Mouse (Mus musculus) heart, adult 2 months (tissue): ENCODE data around the gene Lpin2.

ENCODE experiments used
- CTCF ChIP-seq: fragments of 200-600 bp; IDR thresholded peaks from 2 replicates; pipeline ENCODE4 v1.8.1; 2022; ENCODE audit warnings: antibody characterized with exemption, mild to moderate bottlenecking, moderate library complexity
- EP300 ChIP-seq: fragments of 200-500 bp; IDR thresholded peaks from 2 replicates; pipeline ENCODE4 v1.6.1; 2011; ENCODE audit warnings: low read depth, low read length, control low read depth; ENCODE audit not compliant: insufficient read depth

DNA sequence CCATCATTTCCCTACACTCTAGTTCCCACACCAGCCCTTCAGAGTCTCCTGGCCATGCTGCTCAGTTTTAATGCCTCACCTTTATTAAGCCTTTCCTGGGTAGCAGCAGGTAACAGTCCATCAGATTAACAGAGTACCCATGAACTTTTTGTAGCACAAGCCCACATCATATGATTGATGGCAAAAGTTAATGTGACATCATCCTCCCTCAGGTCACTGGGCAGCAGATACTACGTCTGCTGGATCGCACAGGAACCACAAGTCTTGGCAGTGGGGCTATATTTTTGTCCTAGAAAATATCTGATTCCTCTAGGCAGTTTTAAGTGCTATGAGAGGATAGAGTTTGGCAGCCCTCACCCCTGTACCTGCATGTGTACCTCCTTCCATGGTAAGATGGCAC, 67.7 kb downstream of the Lpin2 start:
- TF ChIP-seq CTCF (no peak), EP300 (no peak)
